Mouse (Mus musculus) testis, adult 2 months (tissue): ENCODE results near the gene Arrb2.
A peak's percentile ranks its signal among the peaks of the same experiment; 100 is the strongest.

Experiments used
- CTCF ChIP-seq: fragments of 200-500 bp; IDR thresholded peaks from 2 replicates; pipeline ENCODE4 v1.5.1; 2012; ENCODE audit warnings: low read depth, mild to moderate bottlenecking, inconsistent platforms, low read length, moderate library complexity; ENCODE audit not compliant: control insufficient read depth, insufficient read depth, insufficient replicate concordance
- POLR2A ChIP-seq: fragments of 200-500 bp; IDR thresholded peaks from 2 replicates; pipeline ENCODE4 v1.6.1; 2012; ENCODE audit warnings: low read depth, mild to moderate bottlenecking, inconsistent platforms, low read length, moderate library complexity; ENCODE audit not compliant: control insufficient read depth

- TF ChIP-seq POLR2A (no peak), CTCF (peak; percentile 33; the same call in 1 of the 2 replicates)
These were observed 18.5 kb upstream of the Arrb2 start for GRCm38 (mm10) chr11:70413961-70414360.
